Mouse (Mus musculus): Measurements from ENCODE around the gene Eif3l. TPM values are rescaled to one million over a fixed set of nuclear protein-coding genes. Genes with fewer than 3 reads are reported as not detected.

Gene Eif3l
- polyA plus RNA-seq, 1 experiment from 2014 or later = 224 TPM

DNA sequence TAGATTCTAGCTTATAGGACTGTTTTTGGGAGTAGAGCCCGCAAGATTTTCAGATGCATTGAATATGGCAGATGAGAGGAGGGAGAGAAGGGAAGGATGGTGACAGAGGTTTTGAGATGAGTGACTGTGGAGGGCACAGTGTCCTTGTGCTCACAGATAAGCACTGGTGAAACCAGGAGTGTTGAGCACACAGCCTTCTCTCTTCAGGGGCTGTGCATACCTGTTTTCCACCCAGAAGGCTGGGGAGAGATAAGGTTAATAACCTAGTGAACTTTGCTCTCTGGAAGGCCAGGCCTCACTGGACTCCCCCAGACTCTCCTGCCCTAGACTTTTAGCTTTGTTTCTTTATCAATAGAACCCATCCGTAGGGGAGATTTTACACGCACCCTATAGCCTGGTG, 6.6 kb upstream of the Eif3l start:
- Histone ChIP-seq H3K27me3 (ENCODE audit: control insufficient read depth, insufficient read depth, low read length) (no peaks in the 10 kb centered on the region), H3K4me2 (replicated peaks; ENCODE audit: low read depth, low read length) (no peak overlapping the region), H3K27ac (ENCODE audit: low read length) (no peak overlapping the region), H3K9me3 (ENCODE audit: control insufficient read depth, low read depth, low read length) (no peaks in the 10 kb centered on the region), H3K4me1 (ENCODE audit: control insufficient read depth, insufficient read depth, low read length) (0 out of 2 replicates have a peak, but pooled peaks cover 3% of the 10 kb centered on the region), H3K36me3 (ENCODE audit: control insufficient read depth, insufficient read depth, low read length) (no peaks in the 10 kb centered on the region), H3K9ac (replicated peaks; ENCODE audit: low read depth, low read length) (no peak overlapping the region), H3K4me3 (ENCODE audit: low read depth, low read length) (no peak overlapping the region)
- no peak for ATAC-seq (ENCODE audit: insufficient number of reproducible peaks, insufficient read depth, low FRiP score, low read depth)
- WGBS = 68% methylated on average over 3 of the region's 3 CpGs

GRCm38 (mm10) chr15:79071117-79072039, 3.6 kb upstream of the Eif3l start:
- no peak overlapping the region for H3K27ac ChIP-seq (ENCODE audit: low read length)
- H3K9me3 ChIP-seq (ENCODE audit: control insufficient read depth, low read depth, low read length) = no peaks in the 10 kb centered on the region
- H3K4me2 ChIP-seq (replicated peaks; ENCODE audit: low read depth, low read length) = no peak overlapping the region
- no peak overlapping the region for H3K9ac ChIP-seq (replicated peaks; ENCODE audit: low read depth, low read length)
- peaks cover 3% of the 10 kb centered on the region; the same call in 1 of the 2 replicates for H3K4me1 ChIP-seq (ENCODE audit: control insufficient read depth, insufficient read depth, low read length)
- no peak for ATAC-seq (ENCODE audit: insufficient number of reproducible peaks, insufficient read depth, low FRiP score, low read depth)
- WGBS = 63% methylated on average over 5 of the region's 5 CpGs
- H3K27me3 ChIP-seq (ENCODE audit: control insufficient read depth, insufficient read depth, low read length) = no peaks in the 10 kb centered on the region
- no peaks in the 10 kb centered on the region for H3K36me3 ChIP-seq (ENCODE audit: control insufficient read depth, insufficient read depth, low read length)
- H3K4me3 ChIP-seq (ENCODE audit: low read depth, low read length) = no peak overlapping the region

DNA sequence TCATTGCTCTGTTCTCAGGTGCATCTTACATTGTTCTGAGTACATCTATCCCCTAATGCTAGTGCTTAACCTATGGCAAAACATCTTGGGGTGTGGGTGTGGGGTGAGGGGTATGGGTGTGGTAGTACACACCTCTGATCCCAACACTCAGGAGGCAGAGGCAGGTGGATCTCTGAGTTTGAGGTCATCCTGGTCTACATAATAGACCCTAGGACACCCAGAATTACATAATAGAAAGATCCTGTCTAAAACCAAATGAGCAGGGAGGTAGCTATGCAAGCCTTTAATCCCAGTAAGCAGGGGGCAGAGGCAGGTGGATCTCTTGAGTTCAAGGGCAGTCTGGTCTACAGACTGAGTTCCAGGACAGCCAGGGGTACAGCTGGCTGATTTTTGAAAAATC, 1.2 kb upstream of the Eif3l start:
- no peaks in the 10 kb centered on the region for H3K9me3 ChIP-seq (ENCODE audit: control insufficient read depth, low read depth, low read length)
- H3K4me1 ChIP-seq (ENCODE audit: control insufficient read depth, insufficient read depth, low read length) = peaks cover 3% of the 10 kb centered on the region; the same call in 1 of the 2 replicates
- no peak overlapping the region for H3K9ac ChIP-seq (replicated peaks; ENCODE audit: low read depth, low read length)
- no peaks in the 10 kb centered on the region for H3K27me3 ChIP-seq (ENCODE audit: control insufficient read depth, insufficient read depth, low read length)
- peaks cover 24% of the 10 kb centered on the region for H3K36me3 ChIP-seq (ENCODE audit: control insufficient read depth, insufficient read depth, low read length)
- ATAC-seq (ENCODE audit: insufficient number of reproducible peaks, insufficient read depth, low FRiP score, low read depth) = no peak
- H3K4me3 ChIP-seq (ENCODE audit: low read depth, low read length) = no peak overlapping the region
- no peak overlapping the region for H3K4me2 ChIP-seq (replicated peaks; ENCODE audit: low read depth, low read length)
- no peak overlapping the region for H3K27ac ChIP-seq (ENCODE audit: low read length)

DNA sequence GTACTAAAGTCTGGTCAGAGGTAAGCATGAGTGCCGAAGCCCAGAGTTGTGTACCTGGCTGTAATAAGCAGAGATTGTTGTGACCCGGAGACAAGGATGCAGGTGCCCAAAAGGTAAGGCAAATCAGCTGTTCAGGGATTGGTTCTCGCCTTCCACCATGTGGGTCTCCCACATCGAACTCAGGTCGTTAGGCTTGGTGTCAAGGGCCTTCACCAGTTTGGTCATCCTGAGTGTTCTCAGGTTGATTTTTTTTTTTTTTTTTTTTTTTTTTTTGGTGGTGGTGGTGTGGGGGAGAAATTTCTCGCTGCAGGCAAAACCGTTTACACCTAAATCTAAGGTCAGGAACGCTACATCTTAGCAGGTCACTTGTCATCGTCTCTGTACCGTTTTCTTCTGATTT, 533 bp upstream of the Eif3l start:
- H3K27ac ChIP-seq (ENCODE audit: low read length) = peak overlapping the region; percentile 72

GRCm38 (mm10) chr15:79075658-79076365, 833 bp downstream of the Eif3l start:
- H3K4me1 ChIP-seq (ENCODE audit: control insufficient read depth, insufficient read depth, low read length) = peaks cover 3% of the 10 kb centered on the region; the same call in 1 of the 2 replicates
- H3K9me3 ChIP-seq (ENCODE audit: control insufficient read depth, low read depth, low read length) = no peaks in the 10 kb centered on the region
- H3K4me2 ChIP-seq (replicated peaks; ENCODE audit: low read depth, low read length) = peak overlapping the region; percentile 71
- peaks cover 42% of the 10 kb centered on the region for H3K36me3 ChIP-seq (ENCODE audit: control insufficient read depth, insufficient read depth, low read length)
- H3K27ac ChIP-seq (ENCODE audit: low read length) = peak overlapping the region; percentile 72; the same call in 1 of the 2 replicates
- no peaks in the 10 kb centered on the region for H3K27me3 ChIP-seq (ENCODE audit: control insufficient read depth, insufficient read depth, low read length)
- H3K9ac ChIP-seq (replicated peaks; ENCODE audit: low read depth, low read length) = peak overlapping the region; percentile 87
- ATAC-seq (ENCODE audit: insufficient number of reproducible peaks, insufficient read depth, low FRiP score, low read depth) = no peak
- 32% methylated on average over 15 of the region's 15 CpGs for WGBS
- H3K4me3 ChIP-seq (ENCODE audit: low read depth, low read length) = peak overlapping the region; percentile 84

More for the DNA sequence above, 533 bp upstream of the Eif3l start:
- 35% methylated on average over 10 of the region's 10 CpGs for WGBS
- Histone ChIP-seq H3K9me3 (ENCODE audit: control insufficient read depth, low read depth, low read length) (no peaks in the 10 kb centered on the region), H3K36me3 (ENCODE audit: control insufficient read depth, insufficient read depth, low read length) (peaks cover 31% of the 10 kb centered on the region), H3K9ac (replicated peaks; ENCODE audit: low read depth, low read length) (peak overlapping the region; percentile 87; the same call in 1 of the 2 replicates), H3K4me1 (ENCODE audit: control insufficient read depth, insufficient read depth, low read length) (peaks cover 3% of the 10 kb centered on the region; the same call in 1 of the 2 replicates), H3K4me3 (ENCODE audit: low read depth, low read length) (peak overlapping the region; percentile 84), H3K4me2 (replicated peaks; ENCODE audit: low read depth, low read length) (peak overlapping the region; percentile 71), H3K27me3 (ENCODE audit: control insufficient read depth, insufficient read depth, low read length) (no peaks in the 10 kb centered on the region)
- no peak for ATAC-seq (ENCODE audit: insufficient number of reproducible peaks, insufficient read depth, low FRiP score, low read depth)

GRCm38 (mm10) chr15:79079567-79079966, 4.6 kb downstream of the Eif3l start:
- H3K4me3 ChIP-seq (ENCODE audit: low read depth, low read length) = no peak overlapping the region
- 93% methylated on average over 7 of the region's 7 CpGs for WGBS
- H3K9ac ChIP-seq (replicated peaks; ENCODE audit: low read depth, low read length) = no peak overlapping the region
- no peak overlapping the region for H3K27ac ChIP-seq (ENCODE audit: low read length)
- H3K4me1 ChIP-seq (ENCODE audit: control insufficient read depth, insufficient read depth, low read length) = no peaks in the 10 kb centered on the region
- ATAC-seq (ENCODE audit: insufficient number of reproducible peaks, insufficient read depth, low FRiP score, low read depth) = no peak
- no peaks in the 10 kb centered on the region for H3K27me3 ChIP-seq (ENCODE audit: control insufficient read depth, insufficient read depth, low read length)
- peaks cover 77% of the 10 kb centered on the region for H3K36me3 ChIP-seq (ENCODE audit: control insufficient read depth, insufficient read depth, low read length)
- H3K9me3 ChIP-seq (ENCODE audit: control insufficient read depth, low read depth, low read length) = no peaks in the 10 kb centered on the region
- H3K4me2 ChIP-seq (replicated peaks; ENCODE audit: low read depth, low read length) = no peak overlapping the region

- H3K4me1 ChIP-seq (ENCODE audit: control insufficient read depth, insufficient read depth, low read length) = peaks cover 6% of the 10 kb centered on the region; the same call in 1 of the 2 replicates
- H3K27me3 ChIP-seq (ENCODE audit: control insufficient read depth, insufficient read depth, low read length) = no peaks in the 10 kb centered on the region
- H3K9me3 ChIP-seq (ENCODE audit: control insufficient read depth, low read depth, low read length) = no peaks in the 10 kb centered on the region
- no peak overlapping the region for H3K27ac ChIP-seq (ENCODE audit: low read length)
- H3K4me3 ChIP-seq (ENCODE audit: low read depth, low read length) = no peak overlapping the region
- no peak for ATAC-seq (ENCODE audit: insufficient number of reproducible peaks, insufficient read depth, low FRiP score, low read depth)
- H3K4me2 ChIP-seq (replicated peaks; ENCODE audit: low read depth, low read length) = no peak overlapping the region
- no peak overlapping the region for H3K9ac ChIP-seq (replicated peaks; ENCODE audit: low read depth, low read length)
- 87% methylated on average over 6 of the region's 6 CpGs for WGBS
- H3K36me3 ChIP-seq (ENCODE audit: control insufficient read depth, insufficient read depth, low read length) = peaks cover 61% of the 10 kb centered on the region
Observed at GRCm38 (mm10) chr15:79092284-79092683, 17.3 kb downstream of the Eif3l start.

DNA sequence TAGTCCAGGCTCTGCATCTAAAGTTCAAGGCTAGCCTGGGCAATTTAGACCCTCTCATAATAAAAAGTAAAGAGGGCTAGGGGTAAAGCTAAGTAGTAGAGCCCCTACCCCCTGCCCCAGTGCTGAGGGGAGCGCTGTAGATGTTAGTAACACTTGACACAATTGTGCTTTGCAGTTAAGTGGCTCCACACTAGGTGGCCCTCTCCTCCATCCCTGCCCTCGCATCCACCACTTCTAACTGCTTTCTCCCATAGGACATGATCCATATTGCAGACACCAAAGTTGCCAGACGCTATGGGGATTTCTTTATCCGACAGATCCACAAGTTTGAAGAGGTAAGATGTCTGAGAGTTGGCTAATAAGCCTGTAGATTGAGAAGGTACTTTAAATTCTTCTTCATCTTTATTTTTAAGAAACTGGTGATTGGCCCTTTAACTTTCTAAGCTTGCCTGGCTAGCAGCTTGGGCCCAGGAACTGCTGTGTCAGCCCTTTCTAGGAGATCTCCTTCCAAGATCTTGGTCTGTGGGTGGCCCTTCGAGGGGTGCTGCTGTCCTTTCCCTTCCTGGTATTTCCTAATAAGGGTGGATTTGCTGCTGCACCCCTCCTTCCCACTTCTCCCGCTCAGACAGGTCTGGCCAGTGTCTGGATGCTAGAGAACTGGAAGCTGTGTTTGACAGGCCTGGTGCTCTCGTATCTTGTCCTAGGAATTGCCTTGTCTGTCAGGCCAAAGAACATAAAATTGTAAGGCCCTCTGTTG, 18.3 kb downstream of the Eif3l start:
- Histone ChIP-seq H3K9ac (replicated peaks; ENCODE audit: low read depth, low read length) (no peak overlapping the region), H3K27me3 (ENCODE audit: control insufficient read depth, insufficient read depth, low read length) (no peaks in the 10 kb centered on the region), H3K4me3 (ENCODE audit: low read depth, low read length) (no peak overlapping the region), H3K36me3 (ENCODE audit: control insufficient read depth, insufficient read depth, low read length) (peaks cover 61% of the 10 kb centered on the region), H3K27ac (ENCODE audit: low read length) (peak overlapping the region; percentile 71; the same call in 1 of the 2 replicates), H3K4me2 (replicated peaks; ENCODE audit: low read depth, low read length) (no peak overlapping the region), H3K4me1 (ENCODE audit: control insufficient read depth, insufficient read depth, low read length) (peaks cover 12% of the 10 kb centered on the region), H3K9me3 (ENCODE audit: control insufficient read depth, low read depth, low read length) (no peaks in the 10 kb centered on the region)
- ATAC-seq (ENCODE audit: insufficient number of reproducible peaks, insufficient read depth, low FRiP score, low read depth) = 0 out of 2 replicates have a peak, but pooled peaks have one; percentile 35
- WGBS = 43% methylated on average over 7 of the region's 7 CpGs

Data from stomach, embryonic 14.5 days (tissue).